Mouse (Mus musculus) frontal cortex, adult 2 months (tissue): Measurements from ENCODE around the gene Dpep1. TPM values are rescaled to one million over a fixed set of nuclear protein-coding genes. Genes with fewer than 3 reads are reported as not detected.
"Not testable (repeated sequence)": the region's sequence is repeated elsewhere in the genome, so short reads cannot be mapped to it uniquely, and the experiment has no call there.

ENCODE experiments used
- DNase-seq, 2 experiments: peaks; one replicate each; pipeline ENCODE4 v3.0.0; 2022; ENCODE audit warnings: low spot score in 1 of 2; ENCODE audit errors: extremely low spot score in 1 of 2
- polyA plus RNA-seq: library from polyadenylated mRNA; depleted of rRNA; stranded (reverse); fragments of >200 nt; gene quantifications from 2 replicates; pipeline ENCODE4 v1.2.3, GENCODE M21; 2012

Dpep1 gene
- polyA plus RNA-seq, 1 experiment, result 0.36 TPM

- no peak for DNase-seq
Measured at GRCm38 (mm10) chr8:123203571-123203970, 17.5 kb downstream of the Dpep1 start.

- DNase-seq, result no peak
Measured at GRCm38 (mm10) chr8:123211876-123212275, 25.8 kb downstream of the Dpep1 start.

GRCm38 (mm10) chr8:123212321-123213117 lies 26.5 kb downstream of the Dpep1 start, which contains the start of the genes Chmp1a and Spata33:
Gene Chmp1a (minus strand): TSS chr8:123212763.
Gene Spata33 (plus strand): TSS chr8:123212832.
- peak; percentile 80 to 85 for DNase-seq

GRCm38 (mm10) chr8:123213118-123213772 lies 27.2 kb downstream of the Dpep1 start:
- DNase-seq, result no peak

GRCm38 (mm10) chr8:123215430-123215829 lies 29.4 kb downstream of the Dpep1 start:
- DNase-seq, result no peak

- no peak for DNase-seq
Measured at GRCm38 (mm10) chr8:123220917-123221316, 34.9 kb downstream of the Dpep1 start.

GRCm38 (mm10) chr8:123224278-123225266 lies 38.5 kb downstream of the Dpep1 start, which contains the start of gene Cdk10:
Gene Cdk10 (plus strand): TSS chr8:123224842.
- DNase-seq, result peak; percentile 85 to 97

GRCm38 (mm10) chr8:123228416-123228815 lies 42.4 kb downstream of the Dpep1 start:
- peak in 1 of 2 experiments; percentile 49 for DNase-seq

GRCm38 (mm10) chr8:123230326-123230725 lies 44.3 kb downstream of the Dpep1 start:
- DNase-seq, result not testable (repeated sequence)

GRCm38 (mm10) chr8:123231742-123232141 lies 45.7 kb downstream of the Dpep1 start:
- peak in 1 of 2 experiments; percentile 40 for DNase-seq

GRCm38 (mm10) chr8:123232553-123232952 lies 46.5 kb downstream of the Dpep1 start:
- DNase-seq, result peak in 1 of 2 experiments; percentile 48

- DNase-seq, result no peak
Measured at GRCm38 (mm10) chr8:123233300-123233699, 47.3 kb downstream of the Dpep1 start.

GRCm38 (mm10) chr8:123233760-123234159 lies 47.7 kb downstream of the Dpep1 start:
- no peak for DNase-seq

GRCm38 (mm10) chr8:123234918-123235519 lies 49.0 kb downstream of the Dpep1 start:
- DNase-seq, result peak; percentile 83 to 91

GRCm38 (mm10) chr8:123235520-123236497 lies 49.8 kb downstream of the Dpep1 start, which contains the start of gene Spata2l:
Gene Spata2l (minus strand): TSS chr8:123236233.
- peak in 1 of 2 experiments; percentile 90 for DNase-seq

- no peak for DNase-seq
Measured at GRCm38 (mm10) chr8:123239398-123239797, 53.4 kb downstream of the Dpep1 start.

- DNase-seq, result no peak
Measured at GRCm38 (mm10) chr8:123242107-123242923, 56.3 kb downstream of the Dpep1 start.

- DNase-seq, result no peak
Measured at GRCm38 (mm10) chr8:123243053-123243452, 57.0 kb downstream of the Dpep1 start.
